Mouse (Mus musculus) brain, embryonic 14.5 days (tissue): ENCODE results near the gene Pclo.

ENCODE experiments used
- CTCF ChIP-seq: fragments of 200-500 bp; IDR thresholded peaks from 2 replicates; pipeline ENCODE4 v1.5.1; 2012; ENCODE audit warnings: inconsistent platforms, mild to moderate bottlenecking, moderate library complexity, borderline replicate concordance; ENCODE audit not compliant: insufficient read depth, insufficient read length; ENCODE audit errors: extremely low read depth
- POLR2A ChIP-seq: fragments of 200-500 bp; IDR thresholded peaks from 2 replicates; pipeline ENCODE4 v1.6.1; 2012; ENCODE audit warnings: mild to moderate bottlenecking, inconsistent platforms, borderline replicate concordance; ENCODE audit not compliant: poor library complexity, insufficient read depth, insufficient read length, severe bottlenecking; ENCODE audit errors: extremely low read depth

- TF ChIP-seq CTCF (no peak), POLR2A (no peak)
These were observed 252.0 kb downstream of the Pclo start for GRCm38 (mm10) chr5:14766686-14767085.
